Mouse (Mus musculus): ENCODE data around the gene Lrp11.
"Not testable (repeated sequence)": the region's sequence is repeated elsewhere in the genome, so short reads cannot be mapped to it uniquely, and the experiment has no call there.

Lrp11 gene

DNA sequence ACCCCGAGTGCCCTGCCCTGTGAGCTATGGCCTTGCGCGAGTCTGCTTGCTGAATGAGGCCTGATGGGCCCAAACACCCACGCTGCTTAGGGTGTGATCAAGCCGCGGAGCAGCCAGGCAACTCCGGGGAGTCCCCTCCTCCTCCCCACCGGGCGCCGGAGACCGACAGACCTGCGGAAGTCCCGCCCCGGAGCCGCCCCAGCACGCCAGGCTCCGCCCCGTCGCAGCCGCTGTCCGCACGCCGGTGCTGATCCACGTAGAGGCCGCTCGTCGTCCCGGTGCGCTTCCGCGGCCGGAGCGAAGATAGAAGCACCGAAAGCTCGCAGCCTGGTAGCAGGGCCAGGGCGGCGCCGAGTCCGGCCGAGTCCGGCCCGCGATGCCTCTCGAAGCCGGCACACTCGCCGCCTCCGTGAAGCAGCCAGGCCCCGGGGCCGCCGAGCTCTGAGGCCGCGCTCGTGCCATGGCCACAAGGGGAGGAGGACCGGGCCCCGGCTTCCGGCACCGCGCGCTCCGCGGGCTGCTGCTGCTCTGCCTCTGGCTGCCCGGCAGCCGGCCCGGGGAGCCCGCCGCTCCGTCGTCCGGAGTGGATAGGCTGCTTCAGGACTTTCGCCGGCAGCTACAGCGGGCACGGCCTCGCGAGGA lies at the start of gene Lrp11:
TSS of gene Lrp11 (plus strand) at position 209 of the 642 bp plus-strand sequence.
- DNase-seq, result peak; percentile 86

DNA sequence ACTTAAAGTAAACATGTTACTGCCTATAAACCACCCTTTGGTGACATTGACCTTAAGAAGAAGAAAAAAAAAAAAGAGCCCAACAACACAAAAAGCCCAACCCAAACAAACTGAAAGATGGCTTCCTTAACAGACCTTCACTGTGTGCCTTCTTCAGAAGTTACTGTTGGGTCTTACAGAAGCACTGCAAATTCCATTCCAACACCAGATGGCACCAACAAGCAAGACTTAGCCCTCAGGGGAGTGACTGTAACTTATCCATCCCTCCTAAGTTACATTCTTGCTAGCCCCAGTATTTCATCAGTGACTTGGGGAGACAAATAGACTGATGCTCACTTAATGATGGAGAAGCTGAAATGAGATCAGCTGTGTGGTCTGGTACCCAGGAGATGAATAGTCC lies 11.6 kb upstream of the Lrp11 start:
- no peak for DNase-seq

DNA sequence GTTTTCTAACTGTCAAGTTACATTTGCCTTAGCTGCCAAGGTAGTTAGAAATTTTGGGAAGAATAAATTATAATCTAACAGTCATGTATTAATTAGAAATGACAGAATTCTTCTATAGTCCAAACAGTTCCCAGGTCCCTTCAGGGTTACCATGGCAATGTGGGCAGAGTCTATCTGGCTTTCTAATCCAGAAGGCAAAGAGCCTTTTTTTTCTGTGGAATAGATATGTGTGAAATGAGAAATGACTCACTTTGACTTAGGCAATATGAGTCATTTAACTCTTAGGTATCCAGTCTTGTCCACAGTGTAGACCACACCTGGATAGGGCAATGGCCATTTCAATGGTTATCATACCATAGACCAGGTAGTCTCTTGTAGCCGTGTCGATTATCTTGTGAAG lies 8.2 kb upstream of the Lrp11 start:
- DNase-seq, result no peak

DNA sequence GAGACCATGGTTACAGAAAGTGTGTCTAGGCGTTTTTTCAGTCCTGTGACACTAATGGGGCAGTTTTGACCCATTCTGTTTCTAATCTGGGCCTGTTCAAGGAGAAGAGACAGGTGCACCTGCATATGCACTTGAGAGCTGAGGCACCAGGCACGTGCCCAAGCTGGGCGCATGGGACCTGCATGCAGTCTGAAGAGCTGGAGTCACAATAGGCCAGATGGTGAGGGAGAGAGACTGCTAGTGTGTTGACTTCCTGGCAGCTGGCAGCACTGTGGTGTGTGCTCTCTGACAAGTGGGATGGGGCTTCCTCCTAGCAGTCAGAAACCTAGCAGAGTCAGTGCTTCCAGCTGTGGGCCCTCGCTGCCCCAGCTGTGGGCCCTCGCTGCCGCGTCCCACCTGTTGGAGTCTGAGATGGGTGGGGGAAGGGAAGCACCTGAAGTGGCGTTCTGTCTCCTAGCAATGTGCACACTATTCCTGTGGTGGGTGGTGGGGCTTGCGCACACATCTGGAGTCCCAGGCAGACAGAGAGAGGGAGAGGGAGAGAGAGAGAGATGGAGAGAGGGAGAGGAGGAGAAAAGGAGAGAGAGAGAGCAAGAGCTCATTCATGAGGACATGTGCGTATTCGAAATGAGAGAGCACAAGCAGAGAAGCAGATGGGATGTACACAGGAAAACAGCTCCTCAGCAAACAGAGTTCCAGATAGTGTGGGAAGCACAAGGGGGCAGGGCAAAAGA lies 7.3 kb upstream of the Lrp11 start:
- no peak for DNase-seq

DNA sequence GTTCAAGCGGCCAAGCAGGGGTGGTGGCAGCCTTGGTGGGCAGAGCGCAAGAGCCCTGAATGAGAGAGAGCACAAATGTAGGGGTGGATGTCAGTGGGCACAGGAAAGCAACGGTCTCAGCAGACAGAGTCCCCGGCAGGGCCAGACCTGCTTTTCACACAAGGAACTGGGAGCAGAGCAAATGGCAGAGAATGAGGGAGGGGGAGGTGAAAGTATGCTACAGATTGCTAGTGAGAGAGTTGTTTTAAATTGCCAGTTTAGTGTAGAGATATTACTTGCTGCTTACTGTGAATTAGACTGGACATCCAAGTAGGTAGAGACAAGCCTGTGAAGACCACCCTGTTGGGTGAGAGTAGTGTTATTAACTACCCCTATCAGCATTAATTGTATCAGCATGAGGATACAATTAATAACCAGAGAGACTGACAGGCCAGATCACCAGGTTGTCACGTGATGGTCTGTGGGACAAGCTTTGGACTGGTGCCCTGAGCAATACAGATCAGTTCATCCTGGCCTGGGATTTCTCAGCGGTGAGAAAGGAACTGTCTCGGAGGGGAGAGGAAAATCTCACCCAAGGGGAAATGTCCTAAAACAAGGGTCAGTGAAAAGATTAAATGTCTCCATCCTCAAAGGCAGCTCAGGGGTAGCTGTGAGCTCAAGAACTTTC lies 6.6 kb upstream of the Lrp11 start:
- no peak for DNase-seq

DNA sequence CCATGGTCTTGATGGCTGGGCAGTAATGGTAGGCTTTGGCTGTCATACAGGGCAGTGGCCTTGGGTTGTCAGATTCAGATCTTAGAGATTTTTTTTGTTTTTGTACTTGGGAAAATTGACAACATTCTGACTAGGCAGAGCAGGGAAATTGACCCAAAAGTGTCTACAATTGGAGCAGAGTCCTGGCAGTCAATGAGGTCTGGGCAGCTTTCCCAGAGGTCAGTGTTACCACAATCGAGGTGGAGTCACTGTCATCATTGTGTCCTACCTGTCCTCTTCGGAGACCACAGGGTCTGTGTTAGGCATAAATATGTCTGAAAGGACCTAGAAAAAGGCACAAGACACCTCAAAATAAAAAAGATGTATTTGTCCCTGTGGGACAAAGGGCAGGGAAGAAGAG lies 2.8 kb upstream of the Lrp11 start:
- no peak for DNase-seq

DNA sequence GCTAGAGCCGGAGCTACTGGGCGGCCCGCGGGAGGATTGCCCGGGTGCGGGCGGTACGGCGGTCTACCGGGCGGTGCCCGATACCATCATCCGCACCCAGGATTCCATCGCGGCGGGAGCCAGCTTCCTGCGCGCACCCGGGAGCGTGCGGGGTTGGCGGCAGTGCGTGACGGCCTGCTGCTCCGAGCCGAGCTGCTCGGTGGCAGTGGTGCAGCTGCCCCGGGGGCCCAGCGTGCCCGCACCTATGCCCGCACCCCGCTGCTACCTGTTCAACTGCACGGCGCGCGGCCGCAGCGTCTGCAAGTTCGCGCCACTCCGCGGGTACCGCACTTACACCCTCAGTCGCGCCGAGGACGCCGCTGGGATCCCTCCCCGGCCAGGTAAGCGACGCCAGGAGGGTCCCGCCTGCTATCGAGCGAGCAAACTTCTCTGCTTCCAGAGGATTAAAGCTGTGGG lies 662 bp downstream of the Lrp11 start:
- DNase-seq, result peak; percentile 46

DNA sequence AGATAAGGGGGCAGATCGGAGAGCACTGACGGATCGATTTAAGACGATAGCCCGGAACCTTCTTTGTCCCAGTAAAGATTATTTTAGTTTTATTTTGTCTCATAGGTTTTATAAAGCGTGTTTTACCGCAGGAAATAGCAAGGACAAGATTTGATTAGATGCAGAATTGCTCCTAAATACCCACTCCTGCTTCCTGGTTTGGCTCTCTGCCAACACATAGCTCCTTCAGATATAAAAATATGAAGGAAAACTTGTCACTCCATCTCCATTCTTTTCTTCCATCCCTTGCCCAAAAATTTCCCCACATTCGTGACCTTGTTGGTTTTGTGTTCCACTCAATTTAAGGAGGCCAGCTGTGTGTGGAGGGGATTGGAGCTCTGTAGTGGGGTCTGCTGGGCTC lies 1.2 kb downstream of the Lrp11 start:
- no peak for DNase-seq

DNA sequence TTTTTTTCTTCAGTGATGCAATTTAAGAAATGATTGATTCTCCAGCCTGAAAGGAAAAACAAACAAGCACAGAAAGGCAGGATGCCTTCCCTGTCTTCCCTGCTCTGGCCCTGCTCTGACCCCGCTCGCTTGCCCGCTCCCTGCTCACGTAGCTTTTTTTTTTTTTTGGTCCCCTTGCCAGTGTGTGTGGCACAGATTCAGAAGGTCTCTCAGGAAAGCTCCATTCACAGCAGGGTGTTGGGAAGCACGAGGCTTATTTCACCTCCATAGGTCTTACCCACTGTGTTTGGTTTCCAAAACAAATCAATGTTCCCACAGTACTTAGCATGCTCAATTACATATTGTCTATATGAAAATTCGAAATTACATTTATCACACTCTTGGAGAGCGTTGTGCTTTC lies 5.2 kb downstream of the Lrp11 start:
- DNase-seq, result no peak

DNA sequence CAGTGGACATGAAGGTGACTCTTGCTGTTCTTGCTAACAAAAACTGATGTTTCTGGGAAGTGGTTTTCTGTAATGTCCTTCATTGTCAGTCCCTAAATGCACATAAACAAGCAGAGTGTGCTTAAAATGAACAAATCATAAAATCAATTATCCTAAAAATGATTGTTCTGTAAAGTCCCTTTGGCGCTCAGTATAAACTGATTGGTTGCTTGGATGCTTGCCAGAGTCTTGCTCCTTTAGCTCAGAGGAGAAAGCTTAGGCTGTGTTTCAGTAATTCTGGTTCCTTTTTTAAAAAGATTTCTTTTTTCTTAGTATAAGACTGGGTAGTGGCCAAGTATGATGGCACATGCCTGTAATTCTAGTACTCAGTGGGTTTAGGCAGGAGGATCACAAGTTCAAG lies 6.7 kb downstream of the Lrp11 start:
- DNase-seq, result no peak

DNA sequence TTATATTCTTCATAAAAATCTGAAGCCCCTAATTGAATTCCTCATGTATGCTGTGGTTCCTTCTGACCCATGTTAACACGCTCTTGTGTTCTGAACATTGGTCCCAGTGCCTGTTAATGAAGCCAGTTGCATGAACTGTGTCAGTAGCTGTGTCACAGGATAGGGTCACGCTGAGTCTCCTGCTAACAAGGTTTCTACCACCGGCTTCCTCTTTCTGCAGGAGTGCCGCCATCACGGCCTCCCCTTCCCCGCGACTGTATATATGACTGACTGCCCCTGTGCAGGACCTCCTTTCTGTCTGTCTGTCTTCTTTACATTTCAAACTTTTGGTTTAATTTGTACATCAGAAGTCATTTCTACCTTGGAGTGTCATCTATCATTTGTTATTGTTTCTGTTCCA lies 8.6 kb downstream of the Lrp11 start:
- DNase-seq, result no peak

DNA sequence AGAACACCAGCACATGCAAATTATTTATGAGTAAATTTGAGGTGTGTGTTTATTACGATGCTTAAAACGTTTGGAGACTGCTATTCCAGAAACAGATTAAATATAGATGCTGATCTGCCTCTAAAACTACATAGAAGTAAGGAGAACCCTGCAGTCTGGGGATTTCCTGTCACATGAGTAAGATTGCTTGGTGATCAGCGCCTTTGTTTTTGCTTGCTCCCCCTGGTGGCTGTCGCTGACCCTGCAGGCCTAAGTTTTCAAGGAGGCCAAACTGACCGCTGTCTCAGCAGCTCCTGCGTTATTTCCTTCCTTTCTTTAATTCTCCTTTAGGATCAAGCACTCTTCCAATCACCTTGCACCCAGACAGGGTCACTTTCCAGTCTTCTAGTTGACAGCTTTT lies 11.0 kb downstream of the Lrp11 start:
- peak; percentile 69 for DNase-seq

DNA sequence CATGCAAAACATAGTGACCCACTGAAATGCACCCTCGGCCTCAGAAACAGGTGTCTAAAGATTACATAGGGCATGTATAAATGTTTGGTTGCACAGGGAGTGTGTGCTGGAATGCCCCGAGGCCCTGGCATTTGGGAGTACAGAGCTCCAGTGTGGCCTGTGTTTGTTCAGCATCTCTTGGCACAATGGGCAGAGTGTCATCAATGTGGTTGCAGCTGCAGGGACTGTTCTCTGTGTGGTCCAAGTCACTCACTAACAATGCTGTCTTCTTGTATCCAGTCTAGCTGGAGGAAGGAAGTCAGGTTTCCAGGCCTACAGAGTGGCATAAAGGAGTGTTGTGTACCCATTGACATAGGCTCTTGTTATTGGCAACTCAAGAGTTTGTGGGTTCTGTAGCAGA lies 15.6 kb downstream of the Lrp11 start:
- DNase-seq, result no peak

DNA sequence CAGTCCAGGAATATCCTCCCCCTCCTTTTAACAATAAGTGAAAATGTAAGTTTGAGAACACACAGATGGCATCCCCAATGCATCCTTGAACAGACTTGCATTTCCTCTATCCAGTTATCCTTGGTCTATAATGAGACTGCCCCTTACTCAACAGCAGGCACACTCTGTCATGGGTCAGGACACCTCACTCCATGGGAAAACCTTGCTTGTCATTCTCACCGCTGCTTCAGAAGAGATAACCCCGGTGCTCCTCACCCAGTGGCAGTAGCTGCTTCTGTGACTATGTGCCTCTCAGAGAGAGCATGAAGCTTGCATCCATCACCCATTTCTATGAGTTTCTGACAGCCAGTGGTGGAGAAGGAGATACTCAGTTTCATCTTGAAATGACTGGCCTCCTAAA lies 16.8 kb downstream of the Lrp11 start:
- no peak for DNase-seq

DNA sequence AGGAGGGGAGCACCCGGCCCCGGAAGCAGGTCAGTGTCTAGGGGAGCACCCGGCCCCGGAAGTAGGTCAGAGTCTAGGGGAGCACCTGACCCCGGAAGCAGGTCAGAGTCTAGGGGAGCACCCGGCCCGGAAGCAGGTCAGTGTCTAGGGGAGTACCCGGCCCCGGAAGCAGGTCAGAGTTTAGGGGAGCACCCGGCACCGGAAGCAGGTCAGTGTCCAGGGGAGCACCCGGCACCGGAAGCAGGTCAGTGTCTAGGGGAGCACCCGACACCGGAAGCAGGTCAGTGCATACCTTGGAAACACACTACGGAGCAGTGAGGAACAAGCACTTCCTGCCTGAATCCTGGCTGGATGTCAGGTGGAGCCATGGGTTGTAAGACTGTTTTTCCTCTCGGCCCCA lies 19.0 kb downstream of the Lrp11 start:
- no peak for DNase-seq

DNA sequence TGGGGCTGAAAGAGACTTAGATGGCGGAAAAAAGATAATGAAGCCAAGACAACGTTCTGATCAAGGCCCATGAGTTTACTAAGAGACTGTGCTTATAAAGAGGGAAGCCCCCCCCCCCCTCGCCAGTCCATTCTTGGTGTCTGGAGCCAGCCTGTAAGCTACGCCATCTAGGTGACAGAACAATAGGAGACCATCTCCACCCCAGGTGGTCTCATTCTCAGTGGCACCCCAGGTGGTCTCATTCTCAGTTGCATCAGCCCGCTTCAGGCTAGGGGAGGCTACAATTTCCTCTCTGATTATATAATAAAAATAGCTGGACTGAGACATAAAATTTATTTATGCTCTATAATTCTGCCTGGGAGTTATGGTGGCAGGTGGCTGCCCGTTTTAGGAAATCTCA lies 22.0 kb downstream of the Lrp11 start:
- no peak for DNase-seq

DNA sequence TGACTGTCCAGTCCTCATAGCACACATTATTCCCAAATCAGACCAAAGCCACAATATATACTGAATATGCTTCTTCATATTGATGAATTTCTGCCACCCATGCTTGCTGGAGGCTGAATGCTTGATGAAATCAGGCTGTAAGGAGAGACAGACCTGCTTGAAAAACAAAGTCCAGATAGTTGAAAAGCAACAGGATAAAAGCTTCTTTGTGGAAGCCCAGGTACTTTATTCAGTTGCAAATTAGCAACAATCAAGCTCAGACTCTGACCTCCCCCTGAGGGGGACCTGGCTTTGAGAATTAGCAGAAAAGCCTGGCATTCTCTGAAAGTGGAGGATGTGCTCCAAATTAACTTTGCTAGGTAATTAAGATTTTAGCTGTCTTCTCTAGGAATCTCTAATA lies 22.6 kb downstream of the Lrp11 start:
- DNase-seq, result not testable (repeated sequence)

DNA sequence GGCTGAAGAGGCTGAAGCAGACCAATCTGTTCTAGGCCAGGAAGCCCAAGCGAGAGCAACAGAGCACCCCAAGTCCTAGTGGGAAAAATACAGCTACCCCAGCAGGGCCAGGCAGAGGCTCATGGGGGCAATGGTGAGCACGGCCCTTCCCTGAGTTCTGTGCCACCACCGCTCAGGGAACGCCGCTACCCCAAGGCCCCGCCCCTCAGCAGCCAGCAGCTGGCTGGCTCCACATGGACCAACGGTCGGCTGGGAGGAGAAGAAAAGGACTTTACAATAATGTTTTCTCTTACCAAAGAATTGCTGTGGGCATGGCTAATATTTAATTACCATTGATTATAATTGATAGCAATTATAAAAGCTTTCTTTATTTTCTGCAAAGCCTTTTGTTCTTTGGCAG lies 25.2 kb downstream of the Lrp11 start:
- no peak for DNase-seq

DNA sequence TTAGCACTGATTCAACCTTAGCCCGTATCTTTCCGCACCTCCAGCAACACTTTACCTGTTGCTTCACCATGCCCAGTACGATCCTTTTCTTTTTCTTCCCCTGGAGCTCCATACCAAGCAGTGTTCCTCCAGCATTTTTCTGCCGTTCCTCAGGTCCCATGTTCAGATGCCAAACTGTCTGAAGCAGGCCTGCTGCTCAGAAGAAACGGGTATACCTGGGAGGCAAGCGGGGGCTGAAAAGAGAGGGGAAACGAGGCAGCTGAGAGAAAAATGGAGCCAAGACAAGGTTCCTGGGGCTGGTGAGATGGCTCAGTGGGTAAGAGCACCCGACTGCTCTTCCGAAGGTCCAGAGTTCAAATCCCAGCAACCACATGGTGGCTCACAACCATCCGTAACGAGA lies 27.5 kb downstream of the Lrp11 start:
- not testable (repeated sequence) for DNase-seq

DNA sequence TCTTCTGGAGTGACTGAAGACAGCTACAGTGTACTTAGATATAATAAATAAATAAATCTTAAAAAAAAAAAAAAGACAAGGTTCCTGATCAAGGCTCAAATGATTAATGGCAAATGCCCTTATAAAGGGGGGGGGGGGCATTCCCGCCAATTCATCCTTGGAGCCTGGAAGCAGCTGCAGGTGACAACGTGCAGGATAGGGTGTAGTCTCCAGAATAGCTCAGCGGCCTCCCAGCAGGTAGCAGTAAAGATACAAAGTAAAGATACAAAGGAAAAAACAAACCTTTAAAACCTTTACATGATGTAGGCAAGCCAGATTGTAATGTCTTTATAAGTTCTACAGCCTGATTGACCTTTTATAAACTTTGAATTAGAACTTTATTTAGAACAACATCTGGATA lies 28.0 kb downstream of the Lrp11 start:
- not testable (repeated sequence) for DNase-seq

DNA sequence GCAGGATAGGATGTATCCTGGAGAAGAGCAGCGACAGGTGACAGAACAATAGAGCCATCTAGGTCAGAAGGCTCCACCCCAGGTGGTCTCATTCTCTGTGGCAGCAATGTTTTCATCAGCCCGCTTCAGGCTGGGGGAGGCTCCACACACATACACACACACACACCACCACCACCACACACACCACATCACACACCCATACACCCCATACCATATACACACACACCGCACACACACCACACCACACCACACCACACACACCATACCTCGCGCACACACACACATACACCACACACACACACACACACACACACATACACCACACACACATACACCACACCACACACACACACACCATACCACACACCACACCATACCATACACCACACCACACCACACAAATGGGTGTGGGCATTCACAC lies 30.2 kb downstream of the Lrp11 start:
- DNase-seq, result no peak

DNA sequence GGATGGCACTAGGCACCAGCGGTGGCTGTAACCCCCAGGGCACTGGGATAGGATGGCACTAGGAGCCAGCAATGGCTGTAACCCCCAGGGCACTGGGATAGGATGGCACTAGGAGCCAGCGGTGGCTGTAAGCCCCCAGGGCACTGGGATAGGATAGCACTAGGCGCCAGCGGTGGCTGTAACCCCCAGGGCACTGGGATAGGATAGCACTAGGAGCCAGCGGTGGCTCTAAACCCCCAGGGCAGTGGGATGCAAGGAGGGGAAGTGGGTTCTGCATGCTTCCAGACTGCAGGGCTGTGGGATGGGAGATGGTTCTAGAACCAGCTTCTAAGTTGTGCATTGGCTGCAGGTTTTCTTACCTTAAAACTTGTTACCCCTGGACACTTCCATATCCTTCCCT lies 31.1 kb downstream of the Lrp11 start:
- no peak for DNase-seq

DNA sequence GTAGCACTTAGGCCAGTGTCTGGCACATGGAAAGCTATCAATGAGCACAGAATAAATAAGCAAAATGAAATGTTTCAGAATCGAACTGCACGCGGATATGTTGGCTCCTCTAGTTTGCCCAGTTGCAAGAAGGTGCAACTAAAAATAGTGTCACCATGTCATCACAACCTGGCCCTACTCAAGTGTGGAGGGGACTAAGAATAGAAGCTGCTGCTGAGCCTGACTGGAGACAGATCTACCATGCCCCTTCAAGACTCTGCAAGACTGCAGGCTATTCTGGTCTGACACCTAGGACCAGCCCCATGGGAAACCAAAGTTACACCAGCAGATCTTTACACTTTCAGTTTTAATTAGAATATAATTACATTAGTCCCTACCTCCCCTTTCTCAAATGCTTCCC lies 32.8 kb downstream of the Lrp11 start:
- DNase-seq, result no peak

DNA sequence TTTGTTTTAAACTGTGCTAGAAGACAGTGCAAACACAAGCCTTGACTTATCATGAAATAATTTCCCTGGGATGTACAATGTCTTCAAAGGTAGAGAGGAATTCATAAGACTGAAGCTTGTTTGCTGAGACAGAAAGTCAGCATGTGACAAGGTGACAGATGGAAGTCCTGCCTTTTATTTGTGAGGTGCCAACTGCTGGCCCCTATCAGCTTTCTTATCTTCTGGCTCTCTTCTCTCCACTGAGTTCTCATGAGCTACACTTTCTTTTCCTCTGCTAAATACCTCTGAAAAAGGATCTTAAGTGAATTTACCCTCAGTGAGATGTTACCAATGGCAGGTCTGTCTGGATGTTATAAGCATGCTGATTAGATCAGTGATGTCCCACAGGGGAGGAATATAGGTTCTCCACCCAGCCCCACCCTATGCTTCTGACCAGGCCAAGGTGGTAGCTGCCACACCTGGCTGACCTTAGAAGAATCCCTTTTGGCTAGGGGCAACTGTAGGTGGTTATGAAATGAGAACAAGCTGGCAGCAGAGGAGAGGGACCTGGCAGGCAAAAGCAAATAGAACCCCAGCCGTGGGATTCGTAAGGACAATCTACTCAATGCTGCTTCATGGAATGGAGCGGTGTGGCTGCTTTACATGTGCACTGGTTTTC lies 34.4 kb downstream of the Lrp11 start:
- DNase-seq, result no peak
